Mouse (Mus musculus): Measurements from ENCODE around the gene St6galnac3. TPM values are rescaled to one million over a fixed set of nuclear protein-coding genes. Genes with fewer than 3 reads are reported as not detected.

Gene St6galnac3
- total and polyA plus RNA-seq, 3 experiments, result 0.08 to 1.1 (median 0.38) TPM

DNA sequence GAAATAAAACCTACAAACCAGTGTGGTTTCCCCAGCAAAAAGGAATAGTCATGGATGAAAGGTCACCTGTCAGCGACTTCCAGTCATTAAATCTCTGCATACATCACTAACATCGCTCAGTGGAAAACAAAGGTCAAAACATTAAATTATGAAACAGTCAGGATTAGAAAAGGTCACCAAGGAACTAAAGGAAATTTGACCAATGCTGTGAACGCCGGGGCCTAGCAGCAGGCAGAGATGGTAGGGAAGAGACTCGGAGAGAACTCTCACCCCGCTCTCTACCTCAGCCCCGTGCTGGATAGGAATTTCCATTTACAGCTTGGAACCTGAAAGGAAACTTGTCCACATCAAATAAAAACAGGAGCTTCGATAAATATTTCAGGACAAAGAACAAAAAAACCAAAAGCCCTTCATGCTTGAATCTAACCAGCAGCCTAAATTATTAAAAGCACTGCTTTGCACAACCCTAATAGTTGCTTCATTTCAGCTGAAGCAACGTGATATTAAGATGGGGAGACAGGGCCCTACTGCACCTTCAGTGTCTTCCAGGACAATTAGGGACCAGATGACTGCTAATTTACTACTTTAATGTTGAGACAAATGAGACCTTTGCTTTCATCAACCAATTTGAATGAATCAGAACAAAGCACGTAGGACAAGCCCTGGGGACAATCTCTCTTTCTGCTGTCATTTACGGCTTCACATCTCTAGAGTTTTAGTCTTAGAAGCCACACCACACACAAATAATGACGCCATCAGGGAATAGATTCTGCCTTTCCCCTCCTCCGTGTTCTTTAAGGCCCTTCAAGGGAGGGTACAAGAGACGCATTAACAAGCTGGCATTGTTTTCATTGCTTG lies 303.7 kb downstream of the St6galnac3 start:
- Histone ChIP-seq H3K79me2 (replicated peaks; ENCODE audit: control insufficient read depth, extremely low read depth, insufficient read depth, poor library complexity, severe bottlenecking) (no peaks in the 10 kb centered on the region), H3K4me2 (ENCODE audit: insufficient read depth, low read depth, poor library complexity, severe bottlenecking) (no peak overlapping the region), H3K4me1 (ENCODE audit: control insufficient read depth in 1 of 2, insufficient read depth in 2 of 2) (peaks cover 0 to 3% of the 10 kb centered on the region in 2 experiments; a peak in 1 of 4 replicates), H3K27me3 (replicated peaks) (peaks cover 2% of the 10 kb centered on the region), H3K9me3 (replicated peaks; ENCODE audit: low read length) (no peaks in the 10 kb centered on the region), H3K9ac (ENCODE audit: insufficient read depth, low read depth) (no peak overlapping the region), H3K4me3 (replicated peaks in 1 of 3; ENCODE audit: low read depth in 2 of 3, low read length in 2 of 3, poor library complexity in 1 of 3) (no peak overlapping the region), H3K36me3 (replicated peaks in 1 of 2; ENCODE audit: control insufficient read depth in 1 of 2, insufficient read depth in 1 of 2, low read length in 1 of 2) (no peaks in the 10 kb centered on the region), H3K27ac (ENCODE audit: insufficient read depth, low read depth) (no peak overlapping the region)
- dilution Hi-C loops (cut with MboI; ENCODE audit: extremely low pct_ligation_motif_present, extremely low pct_unique_long_range_greater_than_20kb, low sequenced_read_pairs), result no loop called here
- in situ Hi-C loops (cut with MboI; ENCODE audit: low pct_ligation_motif_present, low pct_unique_long_range_greater_than_20kb, low sequenced_read_pairs), result no loop called here
- TF ChIP-seq NELFE (IDR thresholded peaks at IDR 0.05; ENCODE audit: low read depth, low read length) (no peak), MAZ (IDR thresholded peaks at IDR 0.05; ENCODE audit: low read depth, low read length) (no peak), NRF1 (IDR thresholded peaks at IDR 0.05; ENCODE audit: low read depth, low read length) (no peak), GABPA (IDR thresholded peaks at IDR 0.05; ENCODE audit: insufficient replicate concordance, low read depth, low read length) (no peak), IRF4 (IDR thresholded peaks at IDR 0.05; ENCODE audit: low read depth, low read length) (no peak), PAX5 (IDR thresholded peaks at IDR 0.05; ENCODE audit: low read length) (no peak), ETS1 (conservative IDR thresholded peaks at IDR 0.05; ENCODE audit: low read depth, low read length) (no peak), SMC3 (IDR thresholded peaks at IDR 0.05; ENCODE audit: low read depth, low read length) (no peak), JUN (IDR thresholded peaks at IDR 0.05; ENCODE audit: insufficient read depth, low read depth, low read length) (no peak), CHD1 (IDR thresholded peaks at IDR 0.05; ENCODE audit: low read depth, low read length) (no peak), MAFK (IDR thresholded peaks at IDR 0.05; ENCODE audit: insufficient replicate concordance, low read length) (no peak), ELF1 (IDR thresholded peaks at IDR 0.05; ENCODE audit: low read depth, low read length) (no peak), UBTF (IDR thresholded peaks at IDR 0.05; ENCODE audit: low read depth, low read length) (no peak), JUND (conservative IDR thresholded peaks at IDR 0.05; ENCODE audit: low read depth, low read length) (no peak), TCF12 (IDR thresholded peaks at IDR 0.05; ENCODE audit: low read depth, low read length) (no peak), RAD21 (IDR thresholded peaks at IDR 0.05; ENCODE audit: low read depth, low read length) (no peak), USF2 (conservative IDR thresholded peaks at IDR 0.05; ENCODE audit: low read depth, low read length) (no peak), HCFC1 (IDR thresholded peaks at IDR 0.05; ENCODE audit: low read depth, low read length) (no peak)
- no peak for DNase-seq (ENCODE audit: extremely low read depth)

DNA sequence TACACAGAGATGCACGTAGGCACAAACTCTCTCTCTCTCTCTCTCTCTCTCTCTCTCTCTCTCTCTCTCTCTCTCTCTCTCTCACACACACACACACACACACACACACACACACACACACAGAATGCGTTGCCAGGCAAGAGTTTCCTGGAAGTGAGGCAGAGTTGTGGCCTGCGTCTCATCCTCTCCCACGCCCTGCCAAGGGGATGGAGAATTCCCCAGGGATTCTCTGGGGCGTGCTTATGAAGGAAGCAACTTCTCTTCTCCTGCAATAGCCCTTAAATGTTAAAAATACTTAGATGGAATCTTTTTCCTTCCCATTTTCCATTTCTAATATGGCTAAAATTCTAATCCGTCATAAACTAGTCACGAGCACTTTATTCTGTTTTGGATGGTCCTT lies 305.6 kb downstream of the St6galnac3 start:
- TF ChIP-seq RCOR1 (conservative IDR thresholded peaks at IDR 0.05; ENCODE audit: low read depth, low read length) (no peak), CHD1 (IDR thresholded peaks at IDR 0.05; ENCODE audit: low read depth, low read length) (no peak), E2F4 (IDR thresholded peaks at IDR 0.05; ENCODE audit: insufficient replicate concordance, low read depth, low read length) (no peak), SIN3A (IDR thresholded peaks at IDR 0.05; ENCODE audit: low read length) (no peak), BHLHE40 (IDR thresholded peaks at IDR 0.05; ENCODE audit: low read depth, low read length) (no peak), JUND (conservative IDR thresholded peaks at IDR 0.05; ENCODE audit: low read depth, low read length) (no peak)
- Histone ChIP-seq H3K27me3 (replicated peaks) (peaks cover 2% of the 10 kb centered on the region), H3K4me3 (replicated peaks in 1 of 3; ENCODE audit: low read depth in 2 of 3, low read length in 2 of 3, poor library complexity in 1 of 3) (no peak overlapping the region), H3K9ac (ENCODE audit: insufficient read depth, low read depth) (no peak overlapping the region), H3K4me1 (ENCODE audit: control insufficient read depth in 1 of 2, insufficient read depth in 2 of 2) (peaks cover 0 to 3% of the 10 kb centered on the region in 2 experiments; a peak in 1 of 4 replicates), H3K9me3 (replicated peaks; ENCODE audit: low read length) (no peaks in the 10 kb centered on the region), H3K4me2 (ENCODE audit: insufficient read depth, low read depth, poor library complexity, severe bottlenecking) (no peak overlapping the region), H3K79me2 (replicated peaks; ENCODE audit: control insufficient read depth, extremely low read depth, insufficient read depth, poor library complexity, severe bottlenecking) (no peaks in the 10 kb centered on the region), H3K27ac (ENCODE audit: insufficient read depth, low read depth) (no peak overlapping the region), H3K36me3 (replicated peaks in 1 of 2; ENCODE audit: control insufficient read depth in 1 of 2, insufficient read depth in 1 of 2, low read length in 1 of 2) (no peaks in the 10 kb centered on the region)
- in situ Hi-C loops (cut with MboI; ENCODE audit: low pct_ligation_motif_present, low pct_unique_long_range_greater_than_20kb, low sequenced_read_pairs) (no loop called here), dilution Hi-C loops (cut with MboI; ENCODE audit: extremely low pct_ligation_motif_present, extremely low pct_unique_long_range_greater_than_20kb, low sequenced_read_pairs) (no loop called here)
- DNase-seq (ENCODE audit: extremely low read depth), result no peak

All from CH12.LX (cell line).